Mouse (Mus musculus) bone marrow, adult 2 months (tissue): ENCODE results near the gene Klhl36.

Experiments used
- CTCF ChIP-seq: fragments of 200-500 bp; IDR thresholded peaks from 2 replicates; pipeline ENCODE4 v1.5.1; 2011; ENCODE audit warnings: low read length, control low read depth; ENCODE audit not compliant: control insufficient read depth, insufficient read depth
- POLR2A ChIP-seq: fragments of 200-500 bp; IDR thresholded peaks from 2 replicates; pipeline ENCODE4 v1.6.1; 2011; ENCODE audit warnings: low read depth, mild to moderate bottlenecking, control low read depth, low read length, borderline replicate concordance; ENCODE audit not compliant: control insufficient read depth

DNA sequence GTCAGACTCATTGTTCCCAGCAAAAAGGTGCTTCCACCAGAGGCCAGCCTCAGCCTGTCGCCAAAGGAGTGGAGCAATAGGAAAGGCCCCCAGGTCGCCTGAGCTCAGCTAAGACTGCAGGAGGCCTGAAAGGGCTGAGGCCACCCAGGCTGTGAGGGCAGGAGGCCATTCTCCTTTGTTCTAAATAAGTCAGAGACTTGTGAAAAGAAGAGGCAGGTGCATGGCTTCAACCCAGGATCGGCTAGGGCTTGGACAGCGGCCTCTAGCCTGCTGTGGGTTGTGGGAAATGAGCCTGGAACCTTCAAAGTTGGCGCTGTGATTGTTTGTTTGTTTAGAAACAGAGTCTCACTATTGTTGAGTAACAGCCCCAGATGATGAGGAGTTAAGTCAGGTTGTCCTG, 8.0 kb upstream of the Klhl36 start:
- no peak for TF ChIP-seq CTCF
- no peak for TF ChIP-seq POLR2A
